Mouse (Mus musculus) heart, embryonic 12.5 days (tissue): ENCODE measurements around the gene Tk1. TPM values are rescaled to one million over a fixed set of nuclear protein-coding genes. Genes with fewer than 3 reads are reported as not detected.

ENCODE experiments used
- ATAC-seq: fragments of 200-750 bp; cut with Nextera tagmentation; 2 replicates; pipeline ENCODE4 v1.8.0; 2017; ENCODE audit warnings: moderate TSS enrichment, moderate library complexity; ENCODE audit not compliant: insufficient number of reproducible peaks, low FRiP score
- H3K27ac ChIP-seq: fragments of 300-500 bp; sonication (generic); 2 replicates; pipeline ENCODE4 v1.5.1; 2016; ENCODE audit warnings: mild to moderate bottlenecking, moderate library complexity; ENCODE audit not compliant: poor library complexity, severe bottlenecking
- H3K27me3 ChIP-seq: fragments of 300-500 bp; sonication (generic); replicated peaks from 2 replicates; pipeline ENCODE4 v1.6.1; 2016; ENCODE audit warnings: mild to moderate bottlenecking, moderate library complexity
- H3K36me3 ChIP-seq: fragments of 300-500 bp; sonication (generic); 2 replicates; pipeline ENCODE4 v1.6.1; 2016; ENCODE audit warnings: mild to moderate bottlenecking, moderate library complexity
- H3K4me1 ChIP-seq: fragments of 300-500 bp; sonication (generic); replicated peaks from 2 replicates; pipeline ENCODE4 v1.6.1; 2016; ENCODE audit warnings: mild to moderate bottlenecking
- H3K4me2 ChIP-seq: fragments of 300-500 bp; sonication (generic); 2 replicates; pipeline ENCODE4 v1.6.1; 2016; ENCODE audit warnings: mild to moderate bottlenecking, moderate library complexity
- H3K4me3 ChIP-seq: fragments of 300-500 bp; sonication (generic); 2 replicates; pipeline ENCODE4 v1.5.1; 2016; ENCODE audit warnings: mild to moderate bottlenecking
- H3K9ac ChIP-seq: fragments of 300-500 bp; sonication (generic); 2 replicates; pipeline ENCODE4 v1.6.1; 2016; ENCODE audit warnings: mild to moderate bottlenecking, moderate library complexity
- H3K9me3 ChIP-seq: fragments of 300-500 bp; sonication (generic); replicated peaks from 2 replicates; pipeline ENCODE4 v1.6.1; 2016; ENCODE audit warnings: mild to moderate bottlenecking, moderate library complexity
- WGBS: fragments of 180-500 bp; shearing (Covaris S2); methylation state at CpG from one replicate; pipeline ENCODE4 v1.1.7; 2016; 5-methylcytosine and 5-hydroxymethylcytosine counted together
- polyA plus RNA-seq: library from polyadenylated mRNA; unstranded; fragments of >200 nt; fragmentation: Nextera tagmentation; extraction: Ambion mirVana; gene quantifications from 2 replicates; pipeline ENCODE4 v1.2.1, GENCODE M21; 2016

The Tk1 gene
- polyA plus RNA-seq, 1 experiment from 2014 or later, result 101 TPM

- ATAC-seq, result no peak
- WGBS, result 72% methylated on average over 7 of the region's 7 CpGs
Measured at GRCm38 (mm10) chr11:117801650-117802049, 24.2 kb downstream of the Tk1 start.

GRCm38 (mm10) chr11:117800038-117800437 lies 25.9 kb downstream of the Tk1 start:
- no peaks in the 10 kb centered on the region for H3K9me3 ChIP-seq
- no peak overlapping the region for H3K9ac ChIP-seq
- no peak overlapping the region for H3K27ac ChIP-seq
- H3K36me3 ChIP-seq, result no peaks in the 10 kb centered on the region
- H3K27me3 ChIP-seq, result peaks cover 11% of the 10 kb centered on the region
- ATAC-seq, result no peak
- 87% methylated on average over 7 of the region's 7 CpGs for WGBS
- H3K4me2 ChIP-seq, result no peak overlapping the region
- H3K4me1 ChIP-seq, result peaks cover 22% of the 10 kb centered on the region
- H3K4me3 ChIP-seq, result no peak overlapping the region

More at GRCm38 (mm10) chr11:117801650-117802049, 24.2 kb downstream of the Tk1 start:
- Histone ChIP-seq H3K36me3 (no peaks in the 10 kb centered on the region), H3K4me3 (no peak overlapping the region), H3K27me3 (peaks cover 9% of the 10 kb centered on the region), H3K4me2 (no peak overlapping the region), H3K9ac (no peak overlapping the region), H3K4me1 (peaks cover 22% of the 10 kb centered on the region), H3K9me3 (no peaks in the 10 kb centered on the region), H3K27ac (no peak overlapping the region)

- 62% methylated on average over 5 of the region's 5 CpGs for WGBS
- Histone ChIP-seq H3K27me3 (peaks cover 11% of the 10 kb centered on the region), H3K9me3 (no peaks in the 10 kb centered on the region), H3K4me2 (peak overlapping the region; percentile 20; the same call in 1 of the 2 replicates), H3K4me3 (no peak overlapping the region), H3K4me1 (peaks cover 22% of the 10 kb centered on the region), H3K36me3 (no peaks in the 10 kb centered on the region), H3K27ac (no peak overlapping the region), H3K9ac (no peak overlapping the region)
- no peak for ATAC-seq
Measured at GRCm38 (mm10) chr11:117799174-117799573, 26.7 kb downstream of the Tk1 start.

GRCm38 (mm10) chr11:117798160-117798541 lies 27.7 kb downstream of the Tk1 start:
- Histone ChIP-seq H3K4me3 (peak overlapping the region; percentile 4; the same call in 1 of the 2 replicates), H3K36me3 (no peaks in the 10 kb centered on the region), H3K27ac (no peak overlapping the region), H3K9ac (peak overlapping the region; percentile 28; the same call in 1 of the 2 replicates), H3K27me3 (peaks cover 12% of the 10 kb centered on the region), H3K9me3 (no peaks in the 10 kb centered on the region), H3K4me2 (peak overlapping the region; percentile 30), H3K4me1 (peaks cover 22% of the 10 kb centered on the region)
- WGBS, result 13% methylated on average over 2 of the region's 2 CpGs
- ATAC-seq, result peak; percentile 52; the same call in 1 of the 2 replicates

GRCm38 (mm10) chr11:117797511-117798159 lies 28.3 kb downstream of the Tk1 start, which contains the start of gene 6030468B19Rik:
Gene 6030468B19Rik (plus strand): TSS chr11:117797660.
- Histone ChIP-seq H3K36me3 (no peaks in the 10 kb centered on the region), H3K27ac (no peak within 1 kb of the TSS), H3K9me3 (no peaks in the 10 kb centered on the region), H3K27me3 (peaks cover 9% of the 10 kb centered on the region; the same call in 1 of the 2 replicates), H3K9ac (peak within 1 kb of the TSS; percentile 28; the same call in 1 of the 2 replicates), H3K4me3 (peak within 1 kb of the TSS; percentile 4; the same call in 1 of the 2 replicates), H3K4me2 (peak within 1 kb of the TSS; percentile 30), H3K4me1 (peaks cover 23% of the 10 kb centered on the region)
- WGBS, result 33% methylated on average over 9 of the region's 9 CpGs
- ATAC-seq, result peak; percentile 70

GRCm38 (mm10) chr11:117796954-117797353 lies 28.9 kb downstream of the Tk1 start:
- H3K9ac ChIP-seq, result no peak overlapping the region

GRCm38 (mm10) chr11:117794035-117794551 lies 31.8 kb downstream of the Tk1 start:
- Histone ChIP-seq H3K4me1 (peaks cover 40% of the 10 kb centered on the region), H3K9me3 (no peaks in the 10 kb centered on the region), H3K27ac (no peak overlapping the region), H3K27me3 (peaks cover 16% of the 10 kb centered on the region), H3K4me3 (no peak overlapping the region), H3K4me2 (no peak overlapping the region), H3K36me3 (no peaks in the 10 kb centered on the region), H3K9ac (no peak overlapping the region)
- WGBS, result 52% methylated on average over 4 of the region's 4 CpGs
- no peak for ATAC-seq

More at GRCm38 (mm10) chr11:117796954-117797353, 28.9 kb downstream of the Tk1 start:
- H3K9me3 ChIP-seq, result no peaks in the 10 kb centered on the region
- H3K4me3 ChIP-seq, result no peak overlapping the region
- H3K4me2 ChIP-seq, result no peak overlapping the region
- peaks cover 30% of the 10 kb centered on the region for H3K4me1 ChIP-seq
- H3K27me3 ChIP-seq, result peaks cover 9% of the 10 kb centered on the region; the same call in 1 of the 2 replicates
- no peaks in the 10 kb centered on the region for H3K36me3 ChIP-seq
- 35% methylated on average over 5 of the region's 5 CpGs for WGBS
- no peak overlapping the region for H3K27ac ChIP-seq
- ATAC-seq, result no peak

GRCm38 (mm10) chr11:117792281-117792888 lies 33.5 kb downstream of the Tk1 start:
- Histone ChIP-seq H3K9me3 (no peaks in the 10 kb centered on the region), H3K27ac (no peak overlapping the region), H3K4me1 (peaks cover 24% of the 10 kb centered on the region), H3K4me3 (peak overlapping the region; percentile 36), H3K27me3 (peaks cover 16% of the 10 kb centered on the region), H3K9ac (peak overlapping the region; percentile 65), H3K36me3 (no peaks in the 10 kb centered on the region), H3K4me2 (peak overlapping the region; percentile 73)
- WGBS, result 10% methylated on average over 22 of the region's 22 CpGs
- peak; percentile 84 for ATAC-seq

- no peak overlapping the region for H3K9ac ChIP-seq
- H3K27ac ChIP-seq, result no peak overlapping the region
- ATAC-seq, result no peak
- peaks cover 23% of the 10 kb centered on the region for H3K4me1 ChIP-seq
- H3K4me2 ChIP-seq, result no peak overlapping the region
- 80% methylated on average over 9 of the region's 9 CpGs for WGBS
- no peak overlapping the region for H3K4me3 ChIP-seq
- no peaks in the 10 kb centered on the region for H3K9me3 ChIP-seq
- H3K36me3 ChIP-seq, result no peaks in the 10 kb centered on the region
- peaks cover 14% of the 10 kb centered on the region for H3K27me3 ChIP-seq
Measured at GRCm38 (mm10) chr11:117791441-117791761, 34.5 kb downstream of the Tk1 start.

- ATAC-seq, result peak; percentile 80
- WGBS, result 27% methylated on average over 23 of the region's 23 CpGs
Measured at GRCm38 (mm10) chr11:117790703-117791440, 35.0 kb downstream of the Tk1 start.

More at GRCm38 (mm10) chr11:117790703-117791440, 35.0 kb downstream of the Tk1 start:
- H3K4me1 ChIP-seq, result peaks cover 23% of the 10 kb centered on the region
- H3K9me3 ChIP-seq, result no peaks in the 10 kb centered on the region
- H3K36me3 ChIP-seq, result no peaks in the 10 kb centered on the region
- 0 out of 2 replicates have a peak overlapping the region, but pooled peaks have one; percentile 21 for H3K9ac ChIP-seq
- peak overlapping the region; percentile 23 for H3K4me3 ChIP-seq
- H3K4me2 ChIP-seq, result peak overlapping the region; percentile 59
- H3K27me3 ChIP-seq, result peaks cover 10% of the 10 kb centered on the region
- H3K27ac ChIP-seq, result no peak overlapping the region
